Mouse (Mus musculus): ENCODE measurements around the gene Nme4.

DNA sequence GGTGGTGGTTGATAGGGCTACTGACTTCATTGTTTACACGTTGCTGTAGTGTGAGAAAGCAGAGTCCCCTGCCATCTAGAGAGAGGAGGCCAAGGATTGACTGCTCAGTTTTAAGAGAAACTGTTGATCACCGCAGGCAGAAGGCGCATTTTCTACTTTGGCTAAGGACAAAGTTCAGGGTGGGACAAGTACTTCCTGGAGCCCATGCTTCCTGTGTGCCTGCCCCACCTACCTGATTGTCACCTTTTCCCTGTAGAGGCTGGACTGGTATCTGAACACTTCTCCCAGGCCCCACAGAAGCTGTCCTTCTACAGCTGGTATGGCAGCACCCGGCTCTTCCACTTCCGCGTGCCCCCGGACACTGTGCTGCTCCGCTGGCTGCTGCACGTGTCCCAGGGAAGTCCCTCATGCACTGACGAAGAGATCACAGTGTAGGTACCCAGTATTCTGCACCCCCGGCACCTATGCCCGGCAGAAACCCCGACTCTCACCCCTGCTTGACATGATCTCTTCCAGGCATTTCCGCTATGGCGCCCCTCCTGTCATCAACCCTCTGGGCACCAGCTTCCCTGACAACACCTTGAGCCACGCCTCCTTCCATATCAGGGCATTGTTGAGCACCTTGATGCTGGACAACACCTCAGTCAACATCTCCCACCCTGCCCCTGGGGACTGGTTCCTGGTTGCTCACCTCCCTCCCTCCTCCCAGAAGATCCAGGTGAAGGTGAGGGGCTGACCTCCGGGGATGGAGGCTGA is 21.3 kb upstream of the Nme4 start:
- TF ChIP-seq CTCF (IDR thresholded peaks at IDR 0.05; ENCODE audit: borderline replicate concordance, extremely low read depth, insufficient read depth, insufficient read length) (no peak), POLR2A (IDR thresholded peaks at IDR 0.05; ENCODE audit: borderline replicate concordance, extremely low read depth, insufficient read depth, insufficient read length, poor library complexity, severe bottlenecking) (no peak)
